Mouse (Mus musculus) left cerebral cortex, postnatal 4 days (tissue): ENCODE measurements at regions not wholly inside any gene's neighbourhood (a gene's known extent, or its start where the extent isn't known, plus 50 kb on each side); places are given as distances from the start of the nearest gene placed in this dataset.

Experiments used
- DNase-seq: peaks from one replicate; pipeline ENCODE4 v3.0.0-alpha.2; 2022
- intact Hi-C: fragments of 180-260 bp; cut with DNase I; formaldehyde crosslinking; loops from one replicate; pipeline ENCODE4 v1.15.1; 2025

DNA sequence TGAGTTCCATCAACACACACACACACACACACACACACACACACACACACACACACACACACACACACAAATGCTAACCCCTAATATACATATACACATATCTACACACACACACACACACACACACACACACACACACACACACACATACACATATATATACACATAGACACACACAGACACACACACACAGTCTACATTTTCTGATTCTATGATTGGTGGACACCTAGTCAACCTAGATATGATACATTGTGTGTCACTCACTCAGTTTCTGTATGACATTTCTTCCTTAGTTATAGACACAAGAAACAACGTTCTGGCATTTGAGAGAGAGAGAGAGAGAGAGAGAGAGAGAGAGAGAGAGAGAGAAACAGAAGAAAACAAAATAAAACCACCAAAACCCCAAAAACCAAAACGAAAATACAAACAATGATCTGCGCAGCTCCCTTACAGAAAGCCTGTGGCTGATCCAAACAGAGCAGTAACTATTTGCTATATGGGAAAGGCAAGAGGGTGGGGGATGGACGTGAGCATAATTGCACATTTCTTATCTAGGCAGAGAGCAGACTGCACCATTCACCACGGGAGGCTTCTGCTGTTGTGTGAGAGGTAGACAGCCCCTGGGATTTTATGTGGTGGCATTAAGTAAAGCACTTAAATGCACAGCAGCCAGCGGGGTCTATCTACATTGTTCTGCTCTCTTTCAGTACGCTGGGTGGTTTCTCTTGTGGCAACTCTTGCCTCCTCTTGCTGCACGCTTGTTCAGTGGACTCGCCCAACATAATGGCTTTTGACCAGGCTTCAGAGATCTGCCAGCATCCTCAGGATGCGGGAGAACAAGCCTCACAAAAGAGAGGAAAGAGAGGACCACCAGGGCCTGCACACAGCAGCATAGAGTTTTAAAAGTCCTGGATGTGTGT, 53.8 kb upstream of the Cadps start:
- no peak for DNase-seq
- intact Hi-C loops = no loop called here
